Mouse (Mus musculus): ENCODE measurements around the gene Trim2.

GRCm38 (mm10) chr3:84234562-84234961 lies 72.1 kb downstream of the Trim2 start:
- TF ChIP-seq CTCF (IDR thresholded peaks at IDR 0.05; ENCODE audit: borderline replicate concordance, insufficient read depth, low read length), result no peak
- TF ChIP-seq POLR2A (IDR thresholded peaks at IDR 0.05; ENCODE audit: low read depth, low read length), result no peak
